Mouse (Mus musculus): Measurements from ENCODE around the gene Sema5b. TPM values are rescaled to one million over a fixed set of nuclear protein-coding genes. Genes with fewer than 3 reads are reported as not detected.

Sema5b gene
- polyA plus RNA-seq, 1 experiment from 2014 or later, result 5.5 TPM

DNA sequence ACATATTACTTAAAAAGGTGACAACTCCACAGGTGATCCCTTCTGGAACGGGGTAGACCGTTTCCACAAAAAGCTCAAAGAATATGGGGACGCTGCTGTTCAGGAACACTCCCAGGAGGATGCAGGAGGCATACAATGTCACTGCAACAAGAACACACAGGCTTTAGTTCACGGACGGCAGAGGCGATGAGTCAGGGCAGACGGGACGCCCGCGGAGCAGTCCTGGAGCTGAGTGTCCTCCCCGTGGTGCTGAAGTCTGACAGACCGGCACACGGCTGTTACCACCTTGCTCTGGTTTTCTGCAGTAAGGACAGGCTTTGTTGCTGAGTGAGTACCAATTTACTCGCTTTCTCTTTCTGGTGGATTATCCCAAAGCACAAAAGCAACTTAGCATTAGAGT lies 163.9 kb downstream of the Sema5b start:
- Histone ChIP-seq H3K36me3 (ENCODE audit: control insufficient read depth, insufficient read depth, low read length) (peaks cover 10% of the 10 kb centered on the region; the same call in 1 of the 2 replicates), H3K9me3 (ENCODE audit: control insufficient read depth, low read length) (no peaks in the 10 kb centered on the region), H3K27ac (replicated peaks; ENCODE audit: low read depth, low read length) (no peak overlapping the region), H3K4me1 (ENCODE audit: control insufficient read depth, insufficient read depth, low read length) (no peaks in the 10 kb centered on the region), H3K27me3 (replicated peaks; ENCODE audit: control insufficient read depth, insufficient read depth, low read length) (no peaks in the 10 kb centered on the region), H3K4me2 (ENCODE audit: low read depth, low read length) (no peak overlapping the region), H3K9ac (ENCODE audit: low read depth, low read length) (no peak overlapping the region), H3K4me3 (ENCODE audit: low read depth, low read length) (no peak overlapping the region)
- ATAC-seq (ENCODE audit: low read depth) (no peak), DNase-seq (ENCODE audit: low spot score) (no peak)
- 72% methylated on average over 14 of the region's 14 CpGs for WGBS

DNA sequence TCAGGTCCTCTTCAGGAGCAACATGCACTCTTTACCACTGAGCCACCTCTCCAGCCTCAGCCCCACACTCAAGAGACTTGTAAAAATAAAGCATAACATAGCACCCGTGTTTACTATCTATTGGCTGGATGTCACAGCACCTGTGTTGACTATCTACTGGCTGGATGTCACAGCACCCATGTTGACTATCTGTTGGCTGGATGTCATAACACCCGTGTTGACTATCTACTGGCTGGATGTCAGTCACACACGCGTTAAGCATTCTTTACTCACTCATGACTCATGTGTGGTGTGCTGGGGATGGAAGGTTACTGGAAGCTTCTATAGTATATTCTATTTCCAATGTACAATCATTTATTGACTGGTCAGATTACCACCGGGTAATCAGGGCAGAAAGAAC lies 166.1 kb downstream of the Sema5b start:
- Histone ChIP-seq H3K4me1 (ENCODE audit: control insufficient read depth, insufficient read depth, low read length) (no peaks in the 10 kb centered on the region), H3K36me3 (ENCODE audit: control insufficient read depth, insufficient read depth, low read length) (peaks cover 10% of the 10 kb centered on the region; the same call in 1 of the 2 replicates), H3K9me3 (ENCODE audit: control insufficient read depth, low read length) (no peaks in the 10 kb centered on the region), H3K27ac (replicated peaks; ENCODE audit: low read depth, low read length) (no peak overlapping the region), H3K27me3 (replicated peaks; ENCODE audit: control insufficient read depth, insufficient read depth, low read length) (no peaks in the 10 kb centered on the region), H3K4me3 (ENCODE audit: low read depth, low read length) (no peak overlapping the region), H3K4me2 (ENCODE audit: low read depth, low read length) (no peak overlapping the region), H3K9ac (ENCODE audit: low read depth, low read length) (no peak overlapping the region)
- DNase-seq (ENCODE audit: low spot score), result no peak
- 93% methylated on average over 5 of the region's 5 CpGs for WGBS
- no peak for ATAC-seq (ENCODE audit: low read depth)

DNA sequence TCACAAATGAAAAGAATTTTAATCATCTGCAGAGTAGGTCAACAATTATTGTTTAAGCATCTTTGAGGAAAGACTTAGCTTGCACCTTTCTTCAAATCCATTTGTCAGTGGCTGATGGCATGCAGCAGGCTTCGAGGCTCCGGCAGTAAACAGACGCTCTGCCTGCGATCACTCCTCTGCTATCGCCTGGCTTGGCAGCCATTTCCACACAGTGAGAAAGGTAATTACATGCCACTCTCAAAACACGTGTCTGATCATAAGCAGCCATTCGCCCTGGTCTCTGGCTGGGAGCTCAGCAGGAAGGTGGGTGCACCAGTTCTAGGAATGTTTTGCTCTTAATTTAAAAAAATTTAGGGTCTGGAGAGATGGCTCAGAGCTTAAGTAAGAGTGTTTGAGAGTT lies 170.1 kb downstream of the Sema5b start:
- 33% methylated on average over 7 of the region's 7 CpGs for whole genome bisulfite sequencing
- no peaks in the 10 kb centered on the region for H3K9me3 ChIP-seq (ENCODE audit: control insufficient read depth, low read length)

DNA sequence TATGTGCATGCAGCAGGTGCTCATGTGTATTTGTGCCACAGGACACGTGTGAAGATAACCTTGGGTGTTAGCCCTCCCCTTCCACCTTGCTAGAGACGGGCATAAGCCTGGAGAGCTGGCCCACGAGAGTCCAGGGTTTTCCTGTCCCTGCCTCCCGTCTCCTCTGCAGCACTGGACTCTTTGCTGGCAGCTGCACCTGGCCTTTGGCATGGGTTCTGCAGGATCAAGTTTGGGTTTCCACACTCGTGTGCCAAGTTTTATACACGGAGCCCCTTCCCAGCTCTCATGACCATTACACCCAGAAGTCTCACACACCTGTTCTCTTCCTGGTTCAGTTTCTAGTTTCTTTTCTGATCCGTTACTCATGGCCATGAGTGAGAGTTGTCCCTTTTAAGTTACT lies 172.7 kb downstream of the Sema5b start:
- ATAC-seq (ENCODE audit: low read depth) (no peak), DNase-seq (ENCODE audit: low spot score) (no peak)
- Histone ChIP-seq H3K4me2 (ENCODE audit: low read depth, low read length) (no peak overlapping the region), H3K9ac (ENCODE audit: low read depth, low read length) (no peak overlapping the region), H3K9me3 (ENCODE audit: control insufficient read depth, low read length) (no peaks in the 10 kb centered on the region), H3K36me3 (ENCODE audit: control insufficient read depth, insufficient read depth, low read length) (peaks cover 8% of the 10 kb centered on the region; the same call in 1 of the 2 replicates), H3K4me3 (ENCODE audit: low read depth, low read length) (no peak overlapping the region), H3K27ac (replicated peaks; ENCODE audit: low read depth, low read length) (no peak overlapping the region), H3K4me1 (ENCODE audit: control insufficient read depth, insufficient read depth, low read length) (no peaks in the 10 kb centered on the region), H3K27me3 (replicated peaks; ENCODE audit: control insufficient read depth, insufficient read depth, low read length) (no peaks in the 10 kb centered on the region)
- 71% methylated on average over 7 of the region's 7 CpGs for WGBS

More for the DNA sequence above, 170.1 kb downstream of the Sema5b start:
- H3K4me2 ChIP-seq (ENCODE audit: low read depth, low read length), result no peak overlapping the region
- H3K27ac ChIP-seq (replicated peaks; ENCODE audit: low read depth, low read length), result no peak overlapping the region
- H3K4me1 ChIP-seq (ENCODE audit: control insufficient read depth, insufficient read depth, low read length), result no peaks in the 10 kb centered on the region
- H3K9ac ChIP-seq (ENCODE audit: low read depth, low read length), result no peak overlapping the region
- no peak overlapping the region for H3K4me3 ChIP-seq (ENCODE audit: low read depth, low read length)
- ATAC-seq (ENCODE audit: low read depth) (no peak), DNase-seq (ENCODE audit: low spot score) (no peak)
- no peaks in the 10 kb centered on the region for H3K36me3 ChIP-seq (ENCODE audit: control insufficient read depth, insufficient read depth, low read length)
- no peaks in the 10 kb centered on the region for H3K27me3 ChIP-seq (replicated peaks; ENCODE audit: control insufficient read depth, insufficient read depth, low read length)

Other genes with a start within 250 kb of the Sema5b start
- 43.2 and 51.2 TPM in 2 replicates for gene Sec22a, start 177.2 kb upstream of the Sema5b start, polyA plus RNA-seq (2014; fragmentation: Nextera tagmentation; extraction: Ambion mirVana)
- 26.1 and 27.7 TPM in 2 replicates for gene Pdia5, start 50.3 kb upstream of the Sema5b start, polyA plus RNA-seq (2014; fragmentation: Nextera tagmentation; extraction: Ambion mirVana)
- gene Dirc2, start 228.2 kb downstream of the Sema5b start, polyA plus RNA-seq (2014; fragmentation: Nextera tagmentation; extraction: Ambion mirVana), result 21.9 and 23.9 TPM in 2 replicates
- gene Hspbap1, start 229.2 kb downstream of the Sema5b start, polyA plus RNA-seq (2014; fragmentation: Nextera tagmentation; extraction: Ambion mirVana), result 13.9 and 14.8 TPM in 2 replicates